Mouse (Mus musculus) inflammation-experienced regulatory T-cells (primary cell): Measurements from ENCODE around the gene Rbm12b1. TPM values are rescaled to one million over a fixed set of nuclear protein-coding genes. Genes with fewer than 3 reads are reported as not detected.

Source experiments
- polyA plus RNA-seq, 2 experiments: library from polyadenylated mRNA; unstranded; fragments of 100-300 nt; shearing (Covaris generic); gene quantifications; one replicate each; pipeline ENCODE4 v1.2.1; 2017

Gene Rbm12b1
- polyA plus RNA-seq, result 10 to 100 TPM; 12.6 to 23.1 TPM

GRCm38 (mm10) chr4:12140141-12140567 lies at the start of gene Rbm12b1:
Gene Rbm12b1 (plus strand): TSS chr4:12140264.

DNA sequence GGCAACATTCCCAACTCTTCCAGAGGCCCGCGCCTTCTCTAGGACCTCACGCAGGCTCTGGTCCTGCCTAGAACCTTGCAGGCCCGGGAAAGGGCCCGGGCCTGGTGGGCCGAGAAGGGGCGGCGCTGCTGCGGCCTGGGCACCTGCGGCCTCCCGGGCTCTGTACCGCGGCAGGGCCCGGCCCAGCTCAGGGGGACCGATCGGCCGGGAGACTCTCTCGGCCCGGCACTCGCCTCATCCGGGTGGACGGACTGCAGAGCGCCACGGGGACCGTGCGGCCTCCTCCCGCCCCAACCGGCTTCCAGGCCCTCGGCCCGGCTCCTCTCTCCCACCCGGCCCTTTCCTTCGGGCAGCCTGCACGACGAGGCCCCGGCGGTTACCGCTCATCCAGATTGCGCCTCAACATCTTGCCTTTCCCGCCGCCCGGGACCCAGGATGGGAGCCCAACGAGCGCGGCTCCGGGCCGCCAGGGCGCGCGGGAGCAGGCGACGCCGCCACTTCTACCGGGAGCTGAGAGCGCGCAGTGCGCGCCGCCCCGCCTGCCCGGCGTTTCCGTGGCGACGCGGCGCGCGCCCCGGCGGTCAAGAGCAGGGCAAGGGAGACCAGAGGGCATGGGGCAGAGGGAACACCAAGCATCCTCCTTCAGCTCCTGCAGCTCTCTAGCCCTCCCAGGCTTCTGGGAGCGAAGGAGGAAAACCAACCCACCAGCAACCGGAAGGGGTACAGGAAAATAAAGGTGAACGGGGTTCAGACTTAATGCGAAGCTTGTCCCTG lies 31.4 kb downstream of the Rbm12b1 start, which contains the start of gene Fam92a:
Gene Fam92a (minus strand): TSS at position 698 of the 774 bp plus-strand sequence.

Other genes with a start within 250 kb of the Rbm12b1 start
- 1 to 10 TPM in 1 of 2 experiments, under 1 TPM in 1; 0.24 to 1.6 TPM for gene Gm10604, start 159.0 kb upstream of the Rbm12b1 start, polyA plus RNA-seq
- 10 to 100 TPM; 14.0 to 18.5 TPM for gene Rbm12b2, start 50.8 kb upstream of the Rbm12b1 start, polyA plus RNA-seq
- gene Fam92a, start 31.8 kb downstream of the Rbm12b1 start, polyA plus RNA-seq, result 10 to 100 TPM; 28.5 to 47.0 TPM